Mouse (Mus musculus) frontal cortex, postnatal 25 days (tissue): ENCODE results near the gene Sipa1l1.

Experiments used
- DNase-seq, 2 experiments: peaks; one replicate each; pipeline ENCODE4 v3.0.0; 2022; ENCODE audit warnings: low spot score in 2 of 2

The Sipa1l1 gene

DNA sequence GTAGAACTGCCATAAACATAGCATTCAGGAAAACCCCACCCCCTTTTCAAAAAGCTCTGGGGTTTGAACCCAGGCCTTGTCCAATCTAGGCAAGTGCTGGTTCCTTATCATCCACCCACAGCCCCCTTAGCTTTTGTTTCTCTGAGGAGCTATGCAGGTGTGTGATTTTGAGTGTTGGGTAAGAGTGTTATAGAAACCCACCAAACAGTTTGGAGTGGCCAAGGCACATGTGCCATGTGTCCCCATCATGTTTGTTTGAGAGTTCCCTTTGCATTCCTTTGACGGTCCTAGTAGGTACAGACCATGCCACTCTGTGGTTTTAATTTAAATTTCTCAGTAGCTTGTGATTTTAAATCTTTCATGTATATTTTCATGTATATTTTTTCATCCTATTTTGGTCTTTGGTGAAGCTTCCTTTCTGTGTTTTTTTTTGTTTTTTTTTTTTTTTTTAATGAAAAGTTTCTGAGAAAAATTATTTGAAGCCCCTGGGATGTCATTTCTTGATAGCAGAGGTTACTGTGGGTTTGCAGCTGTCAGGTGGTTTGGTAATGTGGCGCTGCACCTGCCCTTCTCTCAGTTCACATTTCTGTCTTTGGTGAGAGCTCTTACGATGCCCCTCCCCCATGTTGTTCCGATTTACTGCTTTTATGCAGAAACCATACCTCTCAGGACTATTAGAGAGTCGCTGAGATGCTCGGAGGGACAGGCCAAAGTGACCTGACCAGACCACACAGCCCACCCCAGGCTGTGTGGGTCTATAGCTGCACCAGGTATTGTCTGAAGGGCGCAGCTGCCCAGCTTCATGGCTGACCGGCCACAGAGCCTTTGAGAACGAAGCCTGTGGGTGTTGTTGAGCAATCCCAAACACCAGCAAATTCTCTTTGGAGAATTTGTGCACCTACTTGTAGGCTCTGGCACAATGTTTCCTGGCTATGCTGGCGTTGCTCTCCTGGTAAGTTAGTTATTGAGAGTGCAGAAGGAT lies 126.1 kb downstream of the Sipa1l1 start:
- no peak for DNase-seq

DNA sequence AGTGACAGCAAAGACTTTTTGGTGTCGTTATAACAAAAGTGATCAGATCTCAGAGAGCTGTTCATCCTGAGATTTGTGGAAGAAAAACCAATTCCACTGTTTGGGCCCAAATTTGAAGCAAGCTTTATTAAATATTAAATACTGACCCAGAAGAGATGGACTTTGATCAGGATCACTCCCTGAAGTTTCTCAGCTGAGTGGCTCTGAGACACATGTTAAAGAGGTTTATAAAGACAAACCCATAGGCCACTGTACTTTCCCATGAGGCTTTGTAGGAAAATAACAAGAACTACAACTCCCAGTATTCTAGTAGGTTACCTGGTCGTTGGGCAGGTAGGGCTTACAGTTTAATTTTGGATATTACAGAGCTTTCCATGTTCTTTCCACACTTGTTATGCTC lies 127.2 kb downstream of the Sipa1l1 start:
- no peak for DNase-seq

DNA sequence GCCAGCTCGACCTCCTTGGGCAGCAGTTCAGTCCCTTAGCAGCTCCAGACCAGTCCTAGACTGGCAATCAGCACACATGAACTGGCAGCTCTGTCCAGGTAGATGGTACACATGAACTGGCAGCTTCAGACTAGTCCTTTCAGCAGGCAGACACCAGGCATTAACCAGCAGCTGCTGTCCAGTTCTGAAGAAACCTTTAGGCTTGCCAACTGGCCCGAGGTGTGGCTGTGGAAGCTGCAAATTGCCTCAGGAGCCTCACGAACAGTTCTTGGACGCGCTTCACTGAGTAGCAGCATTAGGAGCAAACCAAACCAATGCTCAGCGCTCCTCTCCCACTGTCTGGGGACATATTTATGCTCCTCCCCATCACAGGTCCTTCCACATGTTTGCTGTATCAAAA lies 128.1 kb downstream of the Sipa1l1 start:
- DNase-seq: no peak

DNA sequence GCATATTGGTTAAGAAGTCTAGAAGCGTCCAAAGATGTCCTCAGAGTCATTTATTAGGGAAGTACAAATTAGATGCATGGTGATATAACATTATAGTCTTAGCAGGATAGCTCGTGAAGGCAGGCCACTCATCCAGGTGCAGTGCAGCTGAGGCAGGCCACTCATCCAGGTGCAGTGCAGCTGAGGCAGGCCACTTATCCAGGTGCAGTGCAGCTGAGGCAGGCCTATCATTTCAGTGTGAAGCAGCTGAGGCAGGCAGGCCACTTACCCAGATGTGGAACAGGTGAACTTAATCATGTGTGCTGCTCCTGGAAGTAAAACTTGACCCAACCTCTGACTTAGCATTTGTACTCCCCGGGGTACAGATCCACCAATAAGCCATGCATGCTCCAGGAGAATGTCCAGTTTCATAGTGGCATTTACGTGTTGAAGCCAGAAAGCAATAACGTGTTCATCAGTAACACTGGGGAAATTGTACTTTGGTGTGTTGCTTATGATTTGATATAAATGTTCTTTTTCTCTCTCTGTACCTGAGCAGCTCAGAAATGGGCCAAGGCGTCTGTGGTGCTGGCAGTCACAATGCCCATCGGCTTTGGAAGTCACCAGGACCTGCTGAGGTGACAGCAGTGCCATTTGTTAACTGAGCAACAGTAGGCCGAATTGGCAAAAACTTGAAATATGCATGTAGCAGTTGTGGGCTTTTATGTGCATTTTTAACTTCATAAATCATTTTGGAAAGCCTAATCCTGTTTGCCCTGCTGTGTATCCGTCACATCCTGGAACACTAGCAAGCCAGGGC lies 129.7 kb downstream of the Sipa1l1 start:
- no peak for DNase-seq

DNA sequence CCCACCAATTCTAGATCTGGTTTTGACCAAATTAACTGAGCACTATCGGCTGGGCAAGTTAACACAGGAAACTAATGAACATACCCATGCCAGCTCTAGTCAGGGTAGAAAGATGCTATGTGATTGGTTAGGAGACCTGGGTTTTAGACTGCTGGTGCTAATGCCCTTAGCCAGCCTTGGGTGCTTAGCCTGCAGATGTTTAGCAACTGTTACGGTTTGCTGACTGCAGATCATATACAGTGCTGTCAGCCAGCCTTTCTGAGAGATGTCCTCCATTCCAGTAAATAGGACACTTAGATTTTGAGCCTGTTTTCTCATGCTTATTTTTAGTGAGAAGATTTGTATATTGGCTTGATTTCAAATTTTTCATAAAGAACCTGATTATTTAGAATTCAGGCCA lies 135.0 kb downstream of the Sipa1l1 start:
- DNase-seq: no peak

DNA sequence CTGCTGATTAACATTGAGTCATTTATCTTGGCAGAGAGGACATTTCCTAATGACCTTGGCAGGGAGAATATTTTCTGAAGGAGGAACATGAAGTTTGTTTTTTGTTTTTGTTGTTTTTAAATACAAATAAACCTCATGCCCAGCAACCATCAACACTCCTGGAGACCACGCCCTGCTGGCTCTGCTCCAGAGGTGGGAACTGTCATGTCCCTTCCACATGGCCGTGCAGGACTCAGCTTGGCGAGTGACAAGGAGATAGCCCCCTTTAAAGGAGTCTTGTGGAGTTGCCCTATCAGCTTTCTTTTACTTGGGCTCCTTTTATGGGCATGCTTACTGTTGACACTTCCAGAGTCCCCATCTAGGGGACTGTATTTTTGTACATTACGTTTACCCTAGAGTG lies 136.9 kb downstream of the Sipa1l1 start:
- DNase-seq: no peak

DNA sequence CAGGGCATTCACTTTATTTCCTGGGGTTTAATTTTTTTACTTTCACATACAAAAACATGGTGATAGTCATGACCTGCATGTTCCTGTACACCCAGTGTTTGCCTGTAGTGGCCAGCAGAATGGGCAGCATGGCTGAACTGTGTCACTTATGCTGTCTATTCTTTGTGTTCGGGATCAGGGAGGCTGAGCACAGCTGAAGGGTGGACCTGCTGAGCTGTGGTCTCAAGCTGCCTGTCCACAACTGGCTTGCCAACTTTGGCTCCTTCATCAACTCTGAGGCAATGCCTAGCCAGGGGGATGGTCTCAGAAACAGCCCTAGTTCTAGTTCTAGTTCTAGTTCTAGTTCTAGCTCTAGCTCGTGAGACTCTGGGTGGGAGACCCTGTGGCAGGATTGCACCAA lies 142.5 kb downstream of the Sipa1l1 start:
- no peak for DNase-seq

DNA sequence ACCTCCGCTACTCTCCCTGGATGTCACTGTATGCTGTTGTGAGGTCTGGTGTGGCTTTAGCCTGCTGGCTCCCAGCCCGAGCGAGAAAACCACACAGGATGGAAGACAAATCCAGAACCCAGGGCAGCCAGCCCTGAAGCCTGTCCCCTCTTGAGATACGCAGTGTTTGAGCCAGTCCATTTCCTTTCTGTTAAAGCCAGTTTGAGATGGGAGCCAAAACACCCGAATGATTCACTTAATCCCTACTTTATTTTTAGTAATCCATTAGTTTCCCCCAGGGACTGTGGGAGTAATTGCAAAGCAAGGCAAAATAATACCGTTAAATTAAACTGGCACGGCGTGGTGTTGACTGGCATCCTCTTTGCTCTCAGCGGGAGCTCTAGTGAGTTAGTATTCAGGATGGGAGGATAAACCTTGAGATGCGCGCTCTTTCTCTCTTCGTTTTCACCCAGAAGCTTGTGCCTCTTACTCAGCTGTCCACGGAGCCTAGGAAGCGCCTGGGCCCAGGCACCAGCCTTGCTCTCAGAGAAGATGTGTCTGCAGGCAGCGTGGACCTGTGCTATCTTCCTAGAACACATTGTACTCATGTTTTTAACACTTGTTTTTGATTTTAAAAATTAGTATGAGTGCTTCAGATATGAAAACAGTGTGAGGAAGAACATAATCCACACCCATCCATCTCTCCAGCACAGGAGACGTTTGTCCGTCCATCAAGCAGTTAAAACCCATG lies 143.1 kb downstream of the Sipa1l1 start:
- no peak for DNase-seq

DNA sequence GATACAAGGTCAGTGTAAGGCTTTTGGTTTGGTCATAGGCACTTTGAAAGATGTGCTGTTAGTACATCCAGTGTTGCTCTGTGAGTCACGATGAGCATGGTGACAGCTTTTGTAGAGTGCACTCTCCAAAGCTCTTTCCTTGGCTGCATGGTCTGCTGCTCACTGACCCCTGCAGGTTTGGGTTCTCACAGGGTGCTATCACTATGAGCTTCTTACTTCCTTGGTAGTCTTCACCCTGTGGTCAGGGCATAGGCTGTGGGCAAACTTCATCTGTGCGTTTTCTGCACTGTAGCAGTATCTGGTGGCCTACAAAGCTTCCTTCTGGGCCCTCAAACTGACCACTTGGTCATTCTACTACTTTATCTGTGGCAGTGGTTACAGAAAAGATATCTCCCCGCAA lies 144.0 kb downstream of the Sipa1l1 start:
- DNase-seq: no peak

DNA sequence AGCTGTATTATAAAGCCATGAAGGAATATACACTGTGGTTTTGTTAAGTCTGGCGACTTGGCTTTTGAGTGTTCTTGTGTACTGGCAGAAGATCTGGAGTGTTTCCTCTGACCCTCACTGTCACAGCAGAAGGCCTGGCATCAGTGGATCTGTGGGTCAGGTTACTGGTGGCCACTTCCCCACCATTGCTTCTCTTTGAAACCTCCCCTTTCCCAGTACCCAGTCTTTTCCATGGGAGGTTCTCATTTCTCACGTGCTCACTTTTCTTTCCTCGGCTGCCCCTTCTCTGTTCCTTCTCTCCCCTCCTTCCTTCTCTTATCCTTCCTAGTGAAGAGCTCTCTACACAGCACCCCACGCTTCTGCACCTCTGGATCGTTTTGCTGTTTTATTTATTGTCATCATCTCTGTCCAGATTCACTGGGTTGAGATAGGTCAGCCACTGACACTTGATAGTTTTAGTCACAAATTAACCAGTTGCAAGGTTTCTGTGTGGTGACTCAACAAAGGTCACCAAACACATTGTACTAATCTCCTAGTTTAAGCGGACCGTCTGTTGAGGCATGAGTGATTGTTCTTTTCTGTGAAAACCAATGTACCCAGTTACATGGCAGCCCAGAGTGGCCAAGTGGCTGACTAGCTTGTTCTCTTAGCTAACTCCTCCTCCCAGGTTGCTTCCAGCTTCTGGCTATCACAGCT lies 150.5 kb downstream of the Sipa1l1 start:
- DNase-seq: no peak

DNA sequence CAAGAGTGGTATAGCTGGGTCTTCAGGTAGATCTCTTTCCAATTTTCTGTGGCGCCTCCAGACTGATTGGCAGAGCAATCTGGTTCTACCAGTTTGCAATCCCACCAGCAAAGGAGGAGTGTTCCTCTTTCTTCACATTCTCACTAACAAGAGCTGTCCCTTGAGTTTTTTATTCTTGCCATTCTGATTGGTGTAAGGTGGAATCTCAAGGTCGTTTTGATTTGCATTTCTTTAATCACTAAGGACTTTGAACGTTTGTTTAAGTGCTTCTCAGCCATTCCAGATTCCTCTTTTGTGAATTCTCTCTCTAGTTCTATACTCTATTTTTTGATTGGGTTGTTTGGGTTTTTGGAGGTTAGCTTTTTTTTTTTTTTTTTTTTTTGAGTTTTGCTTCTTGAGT lies 151.1 kb downstream of the Sipa1l1 start:
- DNase-seq: no peak

DNA sequence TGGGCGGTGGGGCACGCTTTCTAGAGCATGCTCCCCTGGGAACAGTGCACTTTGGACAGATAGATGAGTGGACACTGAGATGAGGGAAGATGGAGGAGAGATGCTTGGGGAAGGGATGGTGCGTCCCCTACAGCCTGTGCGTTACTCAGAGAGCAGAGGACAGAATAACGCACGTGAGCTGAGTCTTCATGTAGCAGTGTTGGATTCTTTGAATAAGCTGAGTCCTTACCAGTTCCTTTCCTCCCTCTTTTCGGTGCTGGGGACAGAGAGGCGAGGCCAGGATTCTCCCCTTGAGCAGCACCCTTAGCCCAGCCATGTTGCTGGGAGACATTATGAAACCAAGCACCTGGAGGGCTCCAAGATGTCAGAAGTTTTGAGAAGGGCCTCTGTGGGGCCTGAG lies 152.3 kb downstream of the Sipa1l1 start:
- DNase-seq: no peak

DNA sequence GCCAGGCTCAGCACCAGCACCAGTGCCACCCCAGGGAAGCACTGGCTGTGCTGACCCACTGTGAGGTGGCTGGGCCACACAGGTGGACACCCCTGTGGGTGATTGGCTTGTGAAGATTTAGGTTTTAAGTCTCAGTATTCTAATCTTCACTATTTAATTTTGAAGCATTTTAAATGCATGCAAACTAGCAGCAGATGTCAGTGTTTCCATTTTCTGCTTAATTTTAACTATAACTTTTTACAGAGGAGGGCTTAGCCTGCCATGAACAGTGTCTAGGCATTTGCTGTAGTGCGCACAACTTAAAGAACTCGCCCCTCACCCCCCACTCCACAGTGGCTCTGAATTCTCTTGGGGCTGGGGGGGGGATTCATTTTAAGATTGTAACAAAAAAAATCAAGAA lies 152.7 kb downstream of the Sipa1l1 start:
- DNase-seq: no peak

DNA sequence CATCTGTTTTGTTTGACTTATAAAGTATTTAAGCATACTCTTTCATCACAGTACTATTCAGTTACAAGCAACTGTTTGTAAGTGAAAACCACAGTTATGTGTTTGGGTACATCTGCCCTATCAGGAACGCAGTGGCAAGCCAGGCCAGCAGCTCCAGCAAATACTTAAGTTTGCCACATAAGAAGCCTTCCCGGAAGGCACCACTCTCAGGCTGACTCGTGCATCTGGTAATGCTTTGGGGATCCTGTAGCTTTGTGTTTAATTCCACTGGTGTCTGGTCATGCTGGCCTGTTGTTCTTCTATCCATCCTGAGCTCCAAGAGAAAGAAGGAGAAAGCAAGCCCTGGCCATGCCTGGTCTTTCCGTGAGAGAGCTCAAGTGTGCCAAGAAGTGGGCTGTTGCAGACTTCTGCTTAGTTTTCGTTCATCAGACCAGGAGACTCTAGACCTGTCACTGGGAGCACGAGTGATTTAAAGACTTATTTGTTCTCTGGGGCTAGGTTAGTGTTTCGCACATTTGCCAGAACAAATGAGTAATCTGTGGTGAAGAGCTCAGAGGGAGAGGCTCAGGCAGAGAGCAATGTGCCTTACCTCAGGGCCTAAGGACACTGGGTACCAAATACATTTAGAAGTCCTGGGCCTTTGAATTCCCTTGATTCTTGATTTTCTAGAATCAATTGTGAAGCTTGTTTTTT lies 153.8 kb downstream of the Sipa1l1 start:
- DNase-seq: no peak

DNA sequence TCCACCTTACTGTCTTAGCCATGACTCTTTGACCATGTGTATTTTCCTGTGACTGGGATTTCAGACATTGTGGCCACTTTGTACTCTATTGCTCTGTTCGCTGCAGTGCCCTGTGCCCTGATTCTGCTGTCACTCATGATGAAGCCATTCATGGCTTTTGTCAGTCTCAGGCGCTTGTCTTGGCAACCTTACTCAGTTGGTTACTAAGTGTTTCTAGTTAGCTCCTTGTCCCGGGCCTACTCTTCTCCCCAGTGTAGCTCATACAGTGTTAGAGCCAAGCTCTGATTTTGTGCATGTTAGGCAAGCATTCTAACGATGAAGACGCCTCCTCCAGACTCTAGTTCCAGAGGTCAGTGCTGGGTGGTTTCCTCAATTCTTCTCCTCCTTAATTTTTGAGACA lies 155.5 kb downstream of the Sipa1l1 start:
- no peak for DNase-seq

DNA sequence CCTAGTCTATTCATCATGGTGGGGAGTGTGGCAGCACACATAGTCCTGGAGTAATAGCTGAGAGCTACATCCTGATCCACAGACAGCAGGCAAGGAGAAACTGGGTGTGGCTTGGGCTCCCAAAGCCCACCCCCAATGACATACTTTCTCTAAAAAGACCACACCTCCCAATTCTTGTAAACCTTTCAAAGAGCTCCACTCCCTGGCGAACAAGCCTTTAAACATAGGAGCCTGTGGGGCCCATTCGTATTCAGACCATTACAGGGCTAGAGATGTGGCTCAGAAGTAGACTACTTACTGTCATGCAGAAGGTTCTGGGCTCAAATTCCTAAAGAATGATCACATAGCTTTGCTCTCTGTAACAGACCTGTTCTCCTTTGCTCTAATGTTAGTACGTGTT lies 156.4 kb downstream of the Sipa1l1 start:
- no peak for DNase-seq

DNA sequence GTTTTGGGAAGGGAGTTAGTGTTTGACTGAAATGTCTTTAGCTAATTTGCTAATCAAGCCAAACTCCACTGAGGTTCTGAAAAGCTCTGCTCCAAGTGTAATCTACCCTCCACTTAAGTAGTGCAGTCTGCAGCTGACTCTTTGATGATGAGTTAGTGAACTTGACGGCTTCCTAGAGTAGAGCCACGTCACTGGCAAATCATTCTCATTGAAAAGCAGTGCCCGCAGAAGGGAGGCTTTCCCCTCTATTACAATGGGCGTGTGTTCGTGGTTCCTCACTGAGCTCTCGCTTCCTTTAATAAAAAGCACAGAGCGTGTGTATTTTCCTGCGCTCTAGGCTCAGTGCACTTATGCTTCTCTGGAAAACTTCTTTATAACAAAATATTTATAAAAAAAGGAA lies 157.3 kb downstream of the Sipa1l1 start:
- no peak for DNase-seq

DNA sequence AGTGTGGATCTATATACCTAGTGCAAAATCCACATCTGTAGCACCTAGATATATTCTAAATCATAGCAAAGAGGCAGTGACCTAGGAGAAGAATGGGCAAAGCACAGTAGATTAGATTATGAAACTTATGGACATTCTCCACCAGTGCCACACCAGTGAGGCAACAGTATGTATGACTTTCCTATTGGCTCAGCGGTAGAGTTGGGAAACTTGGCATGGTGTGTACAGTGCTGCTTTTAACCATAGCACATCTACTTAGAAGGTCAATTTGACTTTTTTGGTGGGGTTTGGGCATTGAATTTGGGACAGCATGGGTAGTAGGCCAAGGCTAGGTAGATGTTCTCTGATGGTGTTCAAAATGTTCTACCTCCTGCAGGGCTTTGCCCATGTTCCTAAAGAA lies 159.0 kb downstream of the Sipa1l1 start:
- no peak for DNase-seq

DNA sequence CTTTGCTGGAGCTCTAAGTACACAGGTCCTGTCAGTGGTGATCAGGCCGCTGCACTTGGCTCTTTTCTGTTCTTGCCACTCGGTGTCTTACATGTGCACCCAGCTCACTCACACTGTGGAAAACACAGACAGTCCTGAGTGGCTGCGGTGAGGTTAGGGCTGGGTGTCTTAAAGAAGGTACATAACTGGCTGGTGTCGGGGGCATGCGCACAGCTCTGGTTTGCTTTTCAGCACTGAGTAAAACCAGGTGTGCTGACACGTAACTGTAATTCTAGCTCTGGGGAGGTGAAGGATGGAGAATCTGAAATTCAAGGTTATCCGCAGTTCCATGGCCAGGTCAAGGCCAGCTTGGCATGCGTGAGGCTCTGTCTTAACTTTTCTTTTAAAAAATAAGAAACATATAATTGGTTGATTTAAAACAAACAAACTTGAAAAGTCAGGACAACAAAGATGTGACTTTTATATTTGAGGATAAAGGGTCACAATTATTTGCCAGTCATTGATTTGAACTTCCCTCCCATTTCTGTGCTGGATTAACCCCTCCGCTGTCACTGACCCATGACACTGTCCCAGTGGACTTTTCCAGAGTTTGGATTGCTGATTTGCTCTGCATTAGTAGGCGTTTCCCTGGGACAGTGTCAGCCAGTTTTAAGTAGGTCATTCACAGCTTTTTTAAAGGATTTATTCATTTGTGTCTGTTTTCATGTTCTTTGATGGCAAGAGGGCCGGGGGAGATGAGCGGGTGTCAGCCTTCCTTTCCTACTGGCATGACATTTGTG lies 163.9 kb downstream of the Sipa1l1 start:
- no peak for DNase-seq

DNA sequence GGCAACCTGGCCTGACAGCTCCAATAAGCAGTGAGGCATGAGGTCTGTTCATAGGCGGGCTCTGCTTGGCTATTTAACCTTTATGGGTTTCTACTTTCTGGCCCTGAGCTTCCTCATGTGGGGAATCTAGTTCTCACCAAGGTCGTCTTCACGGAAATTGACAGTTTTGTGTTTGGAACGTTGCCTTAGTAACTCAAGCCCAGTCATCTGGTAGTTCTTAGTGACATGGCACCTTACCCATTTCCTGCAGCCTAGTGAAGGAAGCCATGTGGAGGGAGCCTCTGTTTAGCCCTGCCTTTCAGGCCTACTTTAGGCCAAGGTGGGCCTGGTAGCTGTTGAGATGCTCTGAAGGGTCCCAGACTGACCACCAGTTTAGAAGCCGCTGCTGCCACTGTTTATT lies 164.9 kb downstream of the Sipa1l1 start:
- no peak for DNase-seq
